Comparison of ENCODE assay signal across 26 mouse cellular contexts in genomic region chr6:146014312-146014711, GRCm38 (mm10).
DNase-seq lines count a peak whose midpoint lies in the region; ATAC-seq lines count a peak whose summit lies in the region.
"Had no signal": no experiment of that assay in that cellular context is flagged by ENCODE, and none has a peak within 500 bp of the region (broad histone marks: within the 10 kb centered on the region; RNA-seq: fewer than 3 reads in every experiment).

No protein-coding gene starts in this region.

- no peak overlapping the region for H3K4me2 ChIP-seq in intestine, embryonic 16.5 days (ENCODE audit: low read depth, low read length)
- no peak overlapping the region for H3K4me2 ChIP-seq in hindbrain, embryonic 16.5 days (ENCODE audit: low read length)
- H3K4me2 ChIP-seq: heart, embryonic 11.5 days; hindbrain, embryonic 12.5 days; hindbrain, embryonic 15.5 days; intestine, embryonic 15.5 days had no signal

- no peaks in the 10 kb centered on the region for H3K36me3 ChIP-seq in intestine, embryonic 16.5 days (ENCODE audit: control insufficient read depth, insufficient read depth, low read length)
- H3K36me3 ChIP-seq in hindbrain, embryonic 16.5 days (ENCODE audit: control insufficient read depth, insufficient read depth, low read length): no peaks in the 10 kb centered on the region
- H3K36me3 ChIP-seq: forebrain, embryonic 10.5 days; G1E; hindbrain, embryonic 12.5 days; hindbrain, embryonic 15.5 days; intestine, embryonic 15.5 days had no signal

- ATAC-seq in frontal cortex, adult (ENCODE audit: low TSS enrichment): peak; percentile 42; the same call in 1 of the 2 replicates
- peak; percentile 92 for ATAC-seq in granulocyte monocyte progenitor cell, adult 5-6 weeks (replicated peaks; ENCODE audit: poor library complexity, severe bottlenecking)
- ATAC-seq in megakaryocyte progenitor cell, adult 5-6 weeks (replicated peaks; ENCODE audit: poor library complexity): peak; percentile 77
- no peak for ATAC-seq in intestine, embryonic 16.5 days
- no peak for ATAC-seq in hindbrain, embryonic 16.5 days
- ATAC-seq: forebrain, embryonic 14.5 days; intestine, embryonic 15.5 days; Patski had no signal

- H3K9me3 ChIP-seq in intestine, embryonic 16.5 days (ENCODE audit: control insufficient read depth, low read length): no peaks in the 10 kb centered on the region
- no peaks in the 10 kb centered on the region for H3K9me3 ChIP-seq in hindbrain, embryonic 16.5 days (ENCODE audit: control insufficient read depth, low read length)
- H3K9me3 ChIP-seq: forebrain, embryonic 10.5 days; hindbrain, embryonic 12.5 days; hindbrain, embryonic 15.5 days; intestine, embryonic 15.5 days had no signal

- no peak overlapping the region for H3K9ac ChIP-seq in intestine, embryonic 16.5 days (ENCODE audit: low read depth, low read length)
- H3K9ac ChIP-seq in hindbrain, embryonic 16.5 days (ENCODE audit: low read depth, low read length): no peak overlapping the region
- H3K9ac ChIP-seq: hindbrain, embryonic 12.5 days; hindbrain, embryonic 15.5 days; intestine, embryonic 15.5 days had no signal

- no peaks in the 10 kb centered on the region for H3K4me1 ChIP-seq in intestine, embryonic 16.5 days (ENCODE audit: control insufficient read depth, insufficient read depth, low read length)
- H3K4me1 ChIP-seq in hindbrain, embryonic 16.5 days (ENCODE audit: control insufficient read depth, insufficient read depth, low read depth, low read length): peaks cover 12% of the 10 kb centered on the region
- H3K4me1 ChIP-seq: intestine, embryonic 15.5 days had no signal

- H3K27ac ChIP-seq in intestine, embryonic 16.5 days (ENCODE audit: low read length): no peak overlapping the region
- H3K27ac ChIP-seq in hindbrain, embryonic 16.5 days (ENCODE audit: low read depth, low read length): no peak overlapping the region
- H3K27ac ChIP-seq: forebrain, embryonic 10.5 days; gastrocnemius, adult 2 months; hindbrain, embryonic 12.5 days; hindbrain, embryonic 15.5 days; intestine, embryonic 15.5 days had no signal

- DNase-seq in frontal cortex, postnatal 36 days (ENCODE audit: low spot score in 2 of 2): no peak
- DNase-seq in adipocyte (ENCODE audit: low spot score): peak; percentile 31
- DNase-seq: adrenal gland, adult 2 months; adrenal gland, postnatal 14 days; B cell, adult 2 months; cerebellum, adult 11-12 months; cerebellum, adult 8-10 months; cerebellum, postnatal 10 days; cerebellum, postnatal 36 days; embryo, embryonic 11 days; gastrocnemius, adult 2 months; gastrocnemius, postnatal 14 days had no signal

- WGBS in intestine, embryonic 16.5 days: 85% methylated on average over 3 of the region's 3 CpGs
- WGBS in hindbrain, embryonic 16.5 days: 90% methylated on average over 3 of the region's 3 CpGs

- no peaks in the 10 kb centered on the region for H3K27me3 ChIP-seq in intestine, embryonic 16.5 days (replicated peaks; ENCODE audit: control insufficient read depth, insufficient read depth, low read length)
- H3K27me3 ChIP-seq in hindbrain, embryonic 16.5 days (replicated peaks; ENCODE audit: control insufficient read depth, insufficient read depth, low read length): no peaks in the 10 kb centered on the region
- H3K27me3 ChIP-seq: CH12.LX; hindbrain, embryonic 12.5 days; hindbrain, embryonic 15.5 days; intestine, embryonic 15.5 days; Patski had no signal

- no peak overlapping the region for H3K4me3 ChIP-seq in intestine, embryonic 16.5 days (ENCODE audit: low read length)
- H3K4me3 ChIP-seq in hindbrain, embryonic 16.5 days (ENCODE audit: low read length): no peak overlapping the region
- H3K4me3 ChIP-seq: forebrain, embryonic 10.5 days; gastrocnemius, adult 2 months; hindbrain, embryonic 12.5 days; hindbrain, embryonic 15.5 days; intestine, embryonic 15.5 days had no signal

Comparison
In these comparisons a context has a peak if more than half of its experiments do, and no peak if none do; other contexts are left out.
1. ATAC-seq: peak in frontal cortex, adult (single experiment), granulocyte monocyte progenitor cell, adult 5-6 weeks (single experiment) and megakaryocyte progenitor cell, adult 5-6 weeks (single experiment); none in intestine, embryonic 16.5 days (single experiment) and hindbrain, embryonic 16.5 days (single experiment).